Mouse (Mus musculus) spleen, adult 18-20 months (tissue): ENCODE data around the gene Plk4.
A peak's percentile ranks its signal among the peaks of the same experiment; 100 is the strongest.
"Not testable (repeated sequence)": the region's sequence is repeated elsewhere in the genome, so short reads cannot be mapped to it uniquely, and the experiment has no call there.

Source experiments
- DNase-seq, 2 experiments: peaks; one replicate each; pipeline ENCODE4 v3.0.0; 2022; ENCODE audit warnings: mixed read lengths in 2 of 2

Gene Plk4

GRCm38 (mm10) chr3:40799530-40800372, at the start of gene Plk4:
Plk4 (plus strand) TSS chr3:40800019.
- peak; percentile 88 to 94 for DNase-seq

GRCm38 (mm10) chr3:40760746-40761145, 39.1 kb upstream of the Plk4 start:
- no peak for DNase-seq

- DNase-seq, result no peak
These were observed 38.5 kb upstream of the Plk4 start for GRCm38 (mm10) chr3:40761312-40761711.

GRCm38 (mm10) chr3:40793783-40794182, 6.0 kb upstream of the Plk4 start:
- DNase-seq, result no peak

GRCm38 (mm10) chr3:40798054-40798453, 1.8 kb upstream of the Plk4 start:
- DNase-seq, result no peak

- peak; percentile 20 to 54 for DNase-seq
These were observed 1.3 kb upstream of the Plk4 start for GRCm38 (mm10) chr3:40798500-40798899.

- peak in 1 of 2 experiments; percentile 45 for DNase-seq
These were observed 579 bp downstream of the Plk4 start for GRCm38 (mm10) chr3:40800373-40800823.

- no peak for DNase-seq
These were observed 7.1 kb downstream of the Plk4 start for GRCm38 (mm10) chr3:40806871-40807270.

GRCm38 (mm10) chr3:40808686-40809085, 8.9 kb downstream of the Plk4 start:
- no peak for DNase-seq

GRCm38 (mm10) chr3:40809894-40810293, 10.1 kb downstream of the Plk4 start:
- DNase-seq, result no peak

GRCm38 (mm10) chr3:40813275-40813674, 13.5 kb downstream of the Plk4 start:
- no peak for DNase-seq

GRCm38 (mm10) chr3:40845521-40845920, 45.7 kb downstream of the Plk4 start:
- not testable (repeated sequence) for DNase-seq

- peak; percentile 87 to 92 for DNase-seq
These were observed 46.7 kb downstream of the Plk4 start, which contains the start of gene Mfsd8 for GRCm38 (mm10) chr3:40846473-40846956. Mfsd8 (minus strand) TSS chr3:40846886.

- not testable (repeated sequence) for DNase-seq
These were observed 47.0 kb downstream of the Plk4 start, which contains the start of gene Abhd18 for GRCm38 (mm10) chr3:40846957-40847017. Abhd18 (plus strand) TSS chr3:40846970.

GRCm38 (mm10) chr3:40847018-40847417, 47.2 kb downstream of the Plk4 start:
- peak; percentile 58 to 59 for DNase-seq

- not testable (repeated sequence) for DNase-seq
These were observed 48.1 kb downstream of the Plk4 start for GRCm38 (mm10) chr3:40847936-40848335.

- DNase-seq, result not testable (repeated sequence)
These were observed 53.4 kb downstream of the Plk4 start for GRCm38 (mm10) chr3:40853123-40853738.
